Mouse (Mus musculus) embryonic fibroblast, embryonic 13.5 days (primary cell): Measurements from ENCODE around the gene Elovl2.

Experiments used
- CTCF ChIP-seq: IDR thresholded peaks from 2 replicates; pipeline ENCODE4 v1.5.1; 2011; ENCODE audit warnings: mild to moderate bottlenecking, control low read depth, low read length, moderate library complexity, borderline replicate concordance; ENCODE audit not compliant: insufficient read depth
- POLR2A ChIP-seq: IDR thresholded peaks from 2 replicates; pipeline ENCODE4 v1.6.1; 2011; ENCODE audit warnings: low read depth, mild to moderate bottlenecking, control low read depth, low read length, moderate library complexity

DNA sequence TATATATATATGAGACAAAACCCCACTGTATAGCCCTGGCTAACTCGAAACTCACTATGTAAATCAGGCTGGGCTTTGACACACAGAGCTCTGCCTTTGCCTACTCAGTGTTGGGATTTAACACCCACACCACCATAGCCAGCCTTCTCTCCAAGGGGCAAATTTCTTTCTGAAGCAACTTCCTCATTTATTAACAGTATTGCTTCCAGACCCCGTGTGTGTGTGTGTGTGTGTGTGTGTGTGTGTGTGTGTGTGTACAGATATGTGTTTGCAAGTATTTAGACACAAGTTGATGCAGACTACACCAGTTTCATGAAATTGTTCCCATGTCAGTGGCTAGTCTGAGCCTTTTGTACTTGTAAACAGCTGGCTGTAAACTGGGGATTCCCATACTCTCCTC is 21.4 kb upstream of the Elovl2 start:
- TF ChIP-seq POLR2A, result no peak
- no peak for TF ChIP-seq CTCF
